Mouse (Mus musculus) adrenal gland, adult 2 months (tissue): Measurements from ENCODE around the gene Ccdc157. TPM values are rescaled to one million over a fixed set of nuclear protein-coding genes. Genes with fewer than 3 reads are reported as not detected.

Source experiments
- DNase-seq: peaks from one replicate; pipeline ENCODE4 v3.0.0; 2021
- microRNA-seq, 2 experiments: library from miRNA; unstranded; fragments of <30 nt; microRNA quantifications; one replicate each; pipeline ENCODE4 v1.2.0; 2021
- polyA plus RNA-seq: library from polyadenylated mRNA; depleted of rRNA; stranded (reverse); fragments of >200 nt; gene quantifications from 2 replicates; pipeline ENCODE4 v1.2.3, GENCODE M21; 2012; rRNA removed
- total RNA-seq, 2 experiments: library from RNA; stranded (reverse); gene quantifications; 2 replicates each; pipeline ENCODE4 v1.2.3; 2021

Gene Ccdc157
- total and polyA plus RNA-seq, 3 experiments: 9.3 to 13.1 (median 10.3) TPM

DNA sequence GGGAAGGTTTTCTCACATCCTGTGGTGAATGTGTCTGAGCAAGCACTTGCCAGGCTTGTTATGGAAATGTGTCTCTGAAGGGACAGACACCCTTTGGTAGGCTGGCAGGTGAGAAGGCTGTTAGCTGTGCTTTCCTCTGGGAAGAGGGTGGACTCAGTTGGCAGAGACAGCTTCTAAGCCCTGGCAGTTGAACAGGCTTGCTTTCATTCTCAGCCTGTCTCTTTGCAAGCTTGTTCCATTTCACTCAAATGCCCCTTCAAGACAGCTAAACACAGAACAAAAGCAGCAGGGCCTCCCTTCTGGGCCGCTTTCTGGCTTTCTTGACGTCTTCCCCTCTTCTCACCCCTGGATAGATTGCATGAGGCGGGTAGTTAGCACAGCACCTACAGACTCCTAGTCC, 60.6 kb downstream of the Ccdc157 start:
- DNase-seq: no peak

- no peak for DNase-seq
Measured at GRCm38 (mm10) chr11:4098816-4099215, 61.3 kb downstream of the Ccdc157 start.

DNA sequence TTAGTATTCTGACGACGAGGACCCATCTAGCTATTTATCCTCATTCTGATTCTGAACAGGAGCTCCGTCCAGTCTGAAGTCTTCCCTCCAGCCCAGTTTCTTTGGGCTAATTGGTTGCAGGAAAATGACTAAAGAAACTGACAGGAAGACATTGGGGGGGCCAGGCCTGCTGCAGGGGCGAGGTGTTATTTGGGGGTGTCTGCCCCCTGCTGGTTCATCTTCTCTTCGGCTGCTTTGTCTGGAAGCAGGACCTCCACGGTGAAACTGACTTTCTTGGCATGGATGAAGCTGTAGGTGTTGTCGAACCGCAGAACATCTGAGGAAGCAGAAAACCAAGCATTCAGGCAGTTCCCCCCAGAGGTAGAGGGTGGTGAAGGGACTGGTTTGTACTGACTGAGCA, 62.0 kb downstream of the Ccdc157 start:
- no peak for DNase-seq

GRCm38 (mm10) chr11:4097091-4097621, 62.9 kb downstream of the Ccdc157 start:
- DNase-seq: peak; percentile 45

DNA sequence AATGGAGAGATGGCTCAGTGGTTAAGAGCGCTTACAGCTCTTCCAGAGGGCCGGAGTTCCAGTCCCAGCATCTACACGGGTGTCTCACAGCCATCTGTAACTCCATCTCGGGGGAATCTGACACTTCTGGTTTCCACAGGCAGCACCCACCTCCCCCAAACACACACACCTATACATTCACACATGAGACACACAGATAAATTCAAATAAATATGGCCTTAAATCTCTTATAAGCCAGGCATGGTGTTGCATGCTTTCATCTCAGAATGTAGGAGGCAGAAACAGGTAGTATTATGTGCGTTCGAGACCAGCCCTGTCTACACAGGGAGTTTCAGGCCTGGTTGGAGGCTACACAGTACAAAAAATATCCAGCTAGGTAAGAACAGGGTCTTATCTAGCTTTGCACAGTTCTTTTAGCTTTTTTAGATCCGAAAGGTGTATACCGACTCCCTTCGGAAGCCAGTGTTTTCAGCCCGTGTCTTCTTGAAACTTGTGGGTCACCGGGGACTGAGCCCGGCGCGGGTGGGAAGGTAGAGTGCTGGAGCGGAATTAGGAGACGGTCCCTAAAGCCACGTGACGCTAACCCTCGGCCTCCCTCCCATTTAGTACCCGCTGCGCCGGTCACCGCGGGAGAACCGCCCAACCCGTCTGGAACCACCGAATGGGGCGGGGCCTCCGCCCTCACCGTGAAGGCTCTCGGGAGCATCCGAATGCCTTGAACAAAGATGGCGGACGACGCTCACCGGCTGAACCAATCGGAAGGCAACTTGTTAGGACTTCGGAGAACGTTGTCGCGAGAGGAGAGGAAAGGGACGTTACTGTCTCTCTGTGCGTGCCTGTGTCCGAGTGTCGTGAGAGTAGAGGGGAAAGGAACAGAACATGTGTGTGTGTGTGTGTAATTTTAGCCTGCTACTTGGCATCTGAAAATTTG, 63.8 kb downstream of the Ccdc157 start:
- peak; percentile 99 for DNase-seq

- peak; percentile 82 for DNase-seq
Measured at GRCm38 (mm10) chr11:4095171-4096053, 64.7 kb downstream of the Ccdc157 start, which contains the start of gene Mtfp1. TSS of gene Mtfp1 (minus strand) at chr11:4095445.

- peak; percentile 70 for DNase-seq
Measured at GRCm38 (mm10) chr11:4094378-4095170, 65.5 kb downstream of the Ccdc157 start.

DNA sequence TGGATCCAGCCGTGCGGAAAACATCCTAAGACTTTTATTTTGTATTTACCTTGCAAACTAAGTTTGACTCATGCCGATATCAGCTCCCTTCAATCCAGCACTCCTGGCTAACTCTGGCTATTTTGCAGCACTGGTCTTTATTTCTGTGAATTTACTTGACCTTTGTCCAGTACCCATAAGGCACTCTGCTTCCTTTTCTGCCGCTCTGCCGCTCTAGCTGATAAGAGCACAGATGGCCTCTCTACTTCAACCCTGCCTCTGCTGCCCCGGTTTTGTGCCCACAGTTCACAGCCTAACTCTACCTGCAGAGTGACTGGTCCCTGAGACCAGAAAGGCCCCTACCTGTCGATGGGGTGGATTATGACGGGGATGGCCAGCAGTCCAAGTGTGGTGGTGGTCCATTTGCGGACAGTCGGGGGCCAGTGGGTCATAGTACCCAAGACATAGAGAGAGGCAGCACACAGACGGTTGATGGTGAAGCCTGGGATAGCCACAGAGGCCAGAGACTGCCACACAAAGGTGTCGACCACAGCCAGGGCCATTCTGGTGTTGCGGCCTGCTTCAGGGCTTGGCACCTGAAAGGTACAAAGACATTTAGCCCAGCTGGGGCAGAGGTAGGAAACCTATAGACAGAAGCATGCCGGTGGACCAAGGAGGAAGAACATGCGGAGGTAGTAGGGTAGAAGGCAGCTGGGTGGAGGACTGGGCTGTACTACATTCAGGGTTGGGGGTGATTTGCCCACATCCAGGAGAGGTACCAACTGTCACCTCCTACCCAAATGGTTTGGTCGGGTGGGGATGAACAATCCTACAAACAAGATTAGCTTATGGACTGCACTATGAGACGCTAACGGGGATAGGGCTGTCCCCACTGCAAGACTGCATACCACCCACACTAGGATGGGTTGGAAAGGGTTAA, 66.4 kb downstream of the Ccdc157 start:
- no peak for DNase-seq

Small RNA genes within 50 kb of the gene (microRNA-seq; reads per million reads assigned to microRNA genes)
- 1.2 to 5.1 reads per million in 2 experiments for gene Mir3060

Other genes with a start within 250 kb of the Ccdc157 start
- gene Slc35e4, start 245.6 kb downstream of the Ccdc157 start, total RNA-seq: 10 to 100 TPM in 1 of 2 experiments, 1 to 10 TPM in 1; 3.1 to 13.5 TPM
- 13.9 and 19.3 TPM in 2 replicates for gene Slc35e4, start 245.6 kb downstream of the Ccdc157 start, polyA plus RNA-seq
- gene Tcn2, start 228.1 kb downstream of the Ccdc157 start, total RNA-seq: 100 to 1,000 TPM; 141 TPM
- 147 and 160 TPM in 2 replicates for gene Tcn2, start 228.1 kb downstream of the Ccdc157 start, polyA plus RNA-seq
- 10 to 100 TPM; 62.1 to 73.2 TPM for gene Pes1, start 196.3 kb downstream of the Ccdc157 start, total RNA-seq
- gene Pes1, start 196.3 kb downstream of the Ccdc157 start, polyA plus RNA-seq: 29.7 and 38.6 TPM in 2 replicates
- gene 4930556J24Rik, start 183.5 kb downstream of the Ccdc157 start, total RNA-seq: not detected
- gene 4930556J24Rik, start 183.5 kb downstream of the Ccdc157 start, polyA plus RNA-seq: not detected in 2 replicates
- under 1 TPM in 1 of 2 experiments, not detected in 1; 0.21 TPM for gene Gal3st1, start 176.7 kb downstream of the Ccdc157 start, total RNA-seq
- 0.63 and 0.79 TPM in 2 replicates for gene Gal3st1, start 176.7 kb downstream of the Ccdc157 start, polyA plus RNA-seq
- gene Sec14l4, start 128.8 kb downstream of the Ccdc157 start, total RNA-seq: 1 to 10 TPM; 3.2 to 7.2 TPM
- 1.2 and 1.7 TPM in 2 replicates for gene Sec14l4, start 128.8 kb downstream of the Ccdc157 start, polyA plus RNA-seq
- gene Sec14l3, start 95.5 kb downstream of the Ccdc157 start, total RNA-seq: not detected
- 0.10 TPM in 1 of 2 replicates, not detected in the other for gene Sec14l3, start 95.5 kb downstream of the Ccdc157 start, polyA plus RNA-seq
- gene Mtfp1, start 64.8 kb downstream of the Ccdc157 start, total RNA-seq: 10 to 100 TPM; 19.3 to 24.2 TPM
- gene Mtfp1, start 64.8 kb downstream of the Ccdc157 start, polyA plus RNA-seq: 40.4 and 43.8 TPM in 2 replicates
- 1 to 10 TPM; 1.8 to 2.2 TPM for gene Sec14l2, start 36.9 kb downstream of the Ccdc157 start, total RNA-seq
- gene Sec14l2, start 36.9 kb downstream of the Ccdc157 start, polyA plus RNA-seq: 0.59 and 0.71 TPM in 2 replicates
- gene Rnf215, start 25.1 kb downstream of the Ccdc157 start, total RNA-seq: 10 to 100 TPM; 21.7 to 25.0 TPM
- gene Rnf215, start 25.1 kb downstream of the Ccdc157 start, polyA plus RNA-seq: 34.6 and 40.2 TPM in 2 replicates
- gene Sf3a1, start 57 bp upstream of the Ccdc157 start, total RNA-seq: 10 to 100 TPM; 47.0 to 52.5 TPM
- gene Sf3a1, start 57 bp upstream of the Ccdc157 start, polyA plus RNA-seq: 36.4 and 39.8 TPM in 2 replicates
- gene Tbc1d10a, start 26.5 kb upstream of the Ccdc157 start, total RNA-seq: 10 to 100 TPM; 13.7 to 16.2 TPM
- gene Tbc1d10a, start 26.5 kb upstream of the Ccdc157 start, polyA plus RNA-seq: 35.3 and 38.3 TPM in 2 replicates
- gene Castor1, start 57.9 kb upstream of the Ccdc157 start, total RNA-seq: 1 to 10 TPM; 3.5 to 4.1 TPM
- 11.6 and 14.6 TPM in 2 replicates for gene Castor1, start 57.9 kb upstream of the Ccdc157 start, polyA plus RNA-seq
- gene Osm, start 76.1 kb upstream of the Ccdc157 start, total RNA-seq: under 1 TPM in 1 of 2 experiments, not detected in 1; 0.45 TPM
- gene Osm, start 76.1 kb upstream of the Ccdc157 start, polyA plus RNA-seq: 0.13 and 0.17 TPM in 2 replicates
- gene Lif, start 97.3 kb upstream of the Ccdc157 start, total RNA-seq: under 1 TPM; 0.06 to 0.24 TPM
- gene Lif, start 97.3 kb upstream of the Ccdc157 start, polyA plus RNA-seq: 0.43 and 1.0 TPM in 2 replicates